7 mouse cellular contexts compared by ENCODE assay signal in the genomic region with DNA sequence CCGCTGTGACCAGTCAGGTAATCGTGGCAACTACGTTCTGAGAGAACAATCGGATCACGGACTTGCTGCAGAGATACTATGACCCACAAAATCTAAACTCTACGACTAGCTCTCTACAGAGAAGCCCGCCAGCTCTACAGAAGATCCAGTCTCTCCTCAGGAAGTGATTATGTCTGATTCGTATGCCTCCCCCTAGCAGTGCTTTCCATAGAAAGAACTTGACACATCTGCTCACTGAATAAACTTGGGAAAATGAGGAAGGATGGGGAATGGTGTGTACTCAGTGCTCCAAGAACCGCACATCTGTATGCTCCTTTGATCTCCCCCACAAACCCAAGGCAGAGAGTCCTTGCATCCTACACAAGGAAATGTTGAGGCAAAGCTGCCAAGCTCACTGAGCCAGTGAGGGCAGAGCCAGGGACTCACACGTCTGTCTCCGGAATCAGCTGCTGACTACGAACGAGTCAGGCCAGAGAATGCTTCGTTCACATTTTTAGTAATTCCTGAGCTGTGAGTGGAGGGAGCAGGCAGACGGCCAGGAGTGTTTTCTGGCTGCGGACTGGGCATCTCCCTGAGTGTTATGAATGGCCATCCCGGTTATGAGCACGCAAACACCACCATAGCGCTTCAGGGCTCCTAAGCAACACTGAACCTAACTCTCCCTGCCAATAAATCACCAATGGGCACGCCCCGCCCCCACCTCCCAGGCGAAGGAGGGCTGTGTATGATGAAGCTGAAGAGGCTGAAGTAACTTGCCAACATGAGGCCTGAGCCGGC. TPM values are rescaled to one million over a fixed set of nuclear protein-coding genes. Genes with fewer than 3 reads are reported as not detected.
A peak's percentile ranks its signal among the peaks of the same experiment; 100 is the strongest.
DNase-seq lines count a peak whose midpoint lies in the region; ATAC-seq and TF ChIP-seq lines count a peak whose summit lies in the region.

No protein-coding gene starts in this region.

- no peak for TF ChIP-seq POLR2A in brain, embryonic 14.5 days (IDR thresholded peaks at IDR 0.05; ENCODE audit: borderline replicate concordance, extremely low read depth, insufficient read depth, insufficient read length, poor library complexity, severe bottlenecking)

- DNase-seq in liver, embryonic 13.5 days: no peak
- DNase-seq in liver: no peak
- peak; percentile 47 for DNase-seq in brain, embryonic 14.5 days (ENCODE audit: low read depth)
- DNase-seq in gastrocnemius, postnatal 14 days: peak; percentile 56
- DNase-seq in kidney, adult 9 months: peak; percentile 73
- DNase-seq in ovary, postnatal 10 days (ENCODE audit: low spot score): no peak

- H3K4me2 ChIP-seq in liver, embryonic 13.5 days: no peak overlapping the region
- H3K4me2 ChIP-seq in stomach, embryonic 16.5 days (ENCODE audit: low read depth, low read length): no peak overlapping the region

- no peak overlapping the region for H3K9ac ChIP-seq in liver, embryonic 13.5 days
- no peak overlapping the region for H3K9ac ChIP-seq in stomach, embryonic 16.5 days (ENCODE audit: low read length)

- H3K4me1 ChIP-seq in liver, embryonic 13.5 days (replicated peaks): peaks cover 34% of the 10 kb centered on the region
- H3K4me1 ChIP-seq in stomach, embryonic 16.5 days (ENCODE audit: control insufficient read depth, insufficient read depth, low read length): peaks cover 18% of the 10 kb centered on the region

- H3K9me3 ChIP-seq in liver, embryonic 13.5 days (replicated peaks): no peaks in the 10 kb centered on the region
- H3K9me3 ChIP-seq in stomach, embryonic 16.5 days (replicated peaks; ENCODE audit: control insufficient read depth, low read length): no peaks in the 10 kb centered on the region

- H3K27me3 ChIP-seq in liver, embryonic 13.5 days: no peaks in the 10 kb centered on the region
- H3K27me3 ChIP-seq in stomach, embryonic 16.5 days (ENCODE audit: control insufficient read depth, insufficient read depth, low read length): no peaks in the 10 kb centered on the region

- TF ChIP-seq CTCF in brain, embryonic 14.5 days (IDR thresholded peaks at IDR 0.05; ENCODE audit: borderline replicate concordance, extremely low read depth, insufficient read depth, insufficient read length): no peak

- intact Hi-C loops in gastrocnemius, postnatal 14 days (cut with DNase I; ENCODE audit: low total_unique reads): no loop called here

- no peak overlapping the region for H3K4me3 ChIP-seq in liver, embryonic 13.5 days (replicated peaks)
- no peak overlapping the region for H3K4me3 ChIP-seq in stomach, embryonic 16.5 days (replicated peaks; ENCODE audit: low read length)

- H3K36me3 ChIP-seq in liver, embryonic 13.5 days: peaks cover 76% of the 10 kb centered on the region
- no peaks in the 10 kb centered on the region for H3K36me3 ChIP-seq in stomach, embryonic 16.5 days (ENCODE audit: control insufficient read depth, insufficient read depth, low read length)

- 89% methylated on average over 23 of the region's 23 CpGs for WGBS in liver, embryonic 13.5 days (ENCODE audit: insufficient replicate concordance)
- 76% methylated on average over 23 of the region's 23 CpGs for WGBS in stomach, embryonic 16.5 days

- ATAC-seq in liver, embryonic 13.5 days (ENCODE audit: low read depth): no peak
- ATAC-seq in stomach, embryonic 16.5 days (ENCODE audit: insufficient read depth, low FRiP score): peak; percentile 37; the same call in 1 of the 2 replicates

- peak overlapping the region; percentile 48; the same call in 1 of the 2 replicates for H3K27ac ChIP-seq in liver, embryonic 13.5 days
- H3K27ac ChIP-seq in stomach, embryonic 16.5 days (ENCODE audit: low read length): no peak overlapping the region

RNA-seq across cellular contexts. Expression of a gene that starts 16.6 kb away (rescaled TPM):
- polyA plus RNA-seq in liver, embryonic 13.5 days (2015; fragmentation: Nextera tagmentation; extraction: Ambion mirVana): 23.4 and 30.3 TPM in 2 replicates
- polyA plus RNA-seq in brain, embryonic 14.5 days (2012; rRNA removed): 17.2 and 24.4 TPM in 2 replicates
- 10 to 100 TPM; 13.4 to 14.4 TPM for total RNA-seq in gastrocnemius, postnatal 14 days (2021)
- polyA plus RNA-seq in stomach, embryonic 16.5 days (2015; fragmentation: Nextera tagmentation; extraction: Ambion mirVana): 32.1 and 32.3 TPM in 2 replicates

Comparison
In these comparisons a context has a peak if more than half of its experiments do, and no peak if none do; other contexts are left out.
1. DNase-seq: peak in brain, embryonic 14.5 days (single experiment), gastrocnemius, postnatal 14 days (single experiment) and kidney, adult 9 months (single experiment); none in liver, embryonic 13.5 days (single experiment), liver (single experiment) and ovary, postnatal 10 days (single experiment).